Mouse (Mus musculus) MEL (cell line): ENCODE measurements at regions not wholly inside any gene's neighbourhood (a gene's known extent, or its start where the extent isn't known, plus 50 kb on each side); places are given as distances from the start of the nearest gene placed in this dataset.

Experiments
- DNase-seq: peaks from one replicate; pipeline ENCODE4 v3.0.0; 2011; ENCODE audit warnings: low read depth, low spot score
- H3K27ac ChIP-seq: 2 replicates; pipeline ENCODE4 v1.5.1; 2012; ENCODE audit warnings: low read depth, mild to moderate bottlenecking, control low read depth, low read length, moderate library complexity; ENCODE audit not compliant: control insufficient read depth
- H3K27me3 ChIP-seq, 2 experiments: fragments of 150-350 bp in 1 of 2; sonication (generic) in 1 of 2; 2 replicates each; pipeline ENCODE4 v1.6.1; 2012; ENCODE audit warnings: low read length in 2 of 2, mild to moderate bottlenecking in 2 of 2, improper control_type of control experiment in 1 of 2, moderate library complexity in 1 of 2; ENCODE audit not compliant: insufficient read depth in 2 of 2, control insufficient read depth in 1 of 2
- H3K36me3 ChIP-seq, 2 experiments: 2 replicates each; pipeline ENCODE4 v1.6.1; 2012 to 2014; ENCODE audit warnings: low read length in 2 of 2, improper control_type of control experiment in 1 of 2, inconsistent platforms in 1 of 2, mild to moderate bottlenecking in 1 of 2; ENCODE audit not compliant: insufficient read depth in 2 of 2, control insufficient read depth in 1 of 2
- H3K4me1 ChIP-seq, 2 experiments: fragments of 150-350 bp in 1 of 2; sonication (generic) in 1 of 2; 2 replicates each; pipeline ENCODE4 v1.6.1; 2012; ENCODE audit warnings: low read length in 2 of 2, improper control_type of control experiment in 1 of 2, mild to moderate bottlenecking in 1 of 2; ENCODE audit not compliant: insufficient read depth in 2 of 2, control insufficient read depth in 1 of 2
- H3K4me3 ChIP-seq, 2 experiments: fragments of 150-350 bp in 1 of 2; sonication (generic) in 1 of 2; 2 replicates each; pipeline ENCODE4 v1.5.1; 2012; ENCODE audit warnings: low read depth in 2 of 2, low read length in 2 of 2, mild to moderate bottlenecking in 2 of 2, moderate library complexity in 2 of 2, control low read depth in 1 of 2, improper control_type of control experiment in 1 of 2; ENCODE audit not compliant: control insufficient read depth in 1 of 2, insufficient read depth in 1 of 2
- H3K79me2 ChIP-seq: 2 replicates; pipeline ENCODE4 v1.6.1; 2012; ENCODE audit warnings: mild to moderate bottlenecking, low read length, moderate library complexity; ENCODE audit not compliant: control insufficient read depth, poor library complexity, insufficient read depth
- H3K9ac ChIP-seq: 2 replicates; pipeline ENCODE4 v1.6.1; 2012; ENCODE audit warnings: low read depth, mild to moderate bottlenecking, control low read depth, low read length, moderate library complexity; ENCODE audit not compliant: control insufficient read depth, poor library complexity, severe bottlenecking
- H3K9me3 ChIP-seq: fragments of 150-350 bp; sonication (generic); replicated peaks from 2 replicates; pipeline ENCODE4 v1.6.1; 2012; ENCODE audit warnings: mild to moderate bottlenecking, low read length, improper control_type of control experiment, moderate library complexity; ENCODE audit not compliant: insufficient read depth
- CTCF ChIP-seq, 3 experiments: IDR thresholded peaks in 2 of 3; conservative IDR thresholded peaks in 1 of 3; 2 replicates each; pipeline ENCODE4 v1.5.1; 2011 to 2012; ENCODE audit warnings: low read length in 3 of 3, low read depth in 2 of 3, mild to moderate bottlenecking in 2 of 3, improper control_type of control experiment in 1 of 3, inconsistent platforms in 1 of 3, mixed read lengths in 1 of 3, moderate library complexity in 1 of 3; ENCODE audit not compliant: control insufficient read depth in 1 of 3, insufficient read depth in 1 of 3, poor library complexity in 1 of 3, severe bottlenecking in 1 of 3
- E2F4 ChIP-seq: IDR thresholded peaks from 2 replicates; pipeline ENCODE4 v1.6.1; 2011; ENCODE audit warnings: low read depth, low read length, improper control_type of control experiment, borderline replicate concordance
- ELF1 ChIP-seq: IDR thresholded peaks from 2 replicates; pipeline ENCODE4 v1.6.1; 2014; ENCODE audit warnings: low read depth, mild to moderate bottlenecking, inconsistent platforms, low read length, improper control_type of control experiment, moderate library complexity
- ETS1 ChIP-seq: IDR thresholded peaks from 2 replicates; pipeline ENCODE4 v1.6.1; 2012; ENCODE audit warnings: low read depth, mild to moderate bottlenecking, inconsistent platforms, low read length, improper control_type of control experiment, moderate library complexity
- HCFC1 ChIP-seq: IDR thresholded peaks from 2 replicates; pipeline ENCODE4 v1.6.1; 2012; ENCODE audit warnings: low read depth, mild to moderate bottlenecking, inconsistent platforms, low read length, improper control_type of control experiment, moderate library complexity
- JUND ChIP-seq: IDR thresholded peaks from 2 replicates; pipeline ENCODE4 v1.6.1; 2011; ENCODE audit warnings: low read depth, mild to moderate bottlenecking, improper control_type of control experiment, low read length
- MAFK ChIP-seq: IDR thresholded peaks from 2 replicates; pipeline ENCODE4 v1.6.1; 2011; ENCODE audit warnings: low read depth, mild to moderate bottlenecking, low read length, improper control_type of control experiment, borderline replicate concordance
- MAZ ChIP-seq: IDR thresholded peaks from 2 replicates; pipeline ENCODE4 v1.6.1; 2012; ENCODE audit warnings: low read depth, mild to moderate bottlenecking, inconsistent platforms, low read length, improper control_type of control experiment
- MEF2A ChIP-seq: IDR thresholded peaks from 2 replicates; pipeline ENCODE4 v1.6.1; 2014; ENCODE audit warnings: low read depth, mild to moderate bottlenecking, inconsistent platforms, low read length, improper control_type of control experiment; ENCODE audit not compliant: poor library complexity, insufficient replicate concordance, severe bottlenecking; ENCODE audit errors: extremely low read depth
- MXI1 ChIP-seq: IDR thresholded peaks from 2 replicates; pipeline ENCODE4 v1.6.1; 2011; ENCODE audit warnings: mild to moderate bottlenecking, low read depth, low read length, improper control_type of control experiment
- MYB ChIP-seq: IDR thresholded peaks from 2 replicates; pipeline ENCODE4 v1.6.1; 2011; ENCODE audit warnings: mild to moderate bottlenecking, low read depth, low read length, improper control_type of control experiment
- MYC ChIP-seq: IDR thresholded peaks from 2 replicates; pipeline ENCODE4 v1.6.1; 2011; ENCODE audit warnings: low read depth, mild to moderate bottlenecking, low read length, improper control_type of control experiment, moderate library complexity
- NRF1 ChIP-seq: IDR thresholded peaks from 2 replicates; pipeline ENCODE4 v1.6.1; 2014; ENCODE audit warnings: low read depth, mild to moderate bottlenecking, inconsistent platforms, low read length, improper control_type of control experiment, moderate library complexity; ENCODE audit not compliant: poor library complexity, insufficient read depth, severe bottlenecking
- POLR2A ChIP-seq, 2 experiments: IDR thresholded peaks; 2 replicates each; pipeline ENCODE4 v1.6.1; 2011 to 2012; ENCODE audit warnings: low read length in 2 of 2, mild to moderate bottlenecking in 2 of 2, control low read depth in 1 of 2, improper control_type of control experiment in 1 of 2, low read depth in 1 of 2, moderate library complexity in 1 of 2; ENCODE audit not compliant: control insufficient read depth in 1 of 2, insufficient read depth in 1 of 2, poor library complexity in 1 of 2
- POLR2AphosphoS2 ChIP-seq: IDR thresholded peaks from 2 replicates; pipeline ENCODE4 v1.6.1; 2011; ENCODE audit warnings: low read length, improper control_type of control experiment
- RAD21 ChIP-seq: IDR thresholded peaks from 2 replicates; pipeline ENCODE4 v1.6.1; 2011; ENCODE audit warnings: mild to moderate bottlenecking, low read depth, low read length, improper control_type of control experiment
- RCOR1 ChIP-seq: IDR thresholded peaks from 2 replicates; pipeline ENCODE4 v1.6.1; 2012; ENCODE audit warnings: low read depth, mild to moderate bottlenecking, inconsistent platforms, low read length, improper control_type of control experiment
- SIN3A ChIP-seq: IDR thresholded peaks from 2 replicates; pipeline ENCODE4 v1.6.1; 2012; ENCODE audit warnings: low read length, improper control_type of control experiment, inconsistent platforms
- TAL1 ChIP-seq: IDR thresholded peaks from 2 replicates; pipeline ENCODE4 v1.6.1; 2012; ENCODE audit warnings: mild to moderate bottlenecking, inconsistent platforms, low read length, moderate library complexity, mixed read lengths
- TBP ChIP-seq: IDR thresholded peaks from 2 replicates; pipeline ENCODE4 v1.8.0; 2011; ENCODE audit warnings: low read depth, low read length, improper control_type of control experiment
- TCF12 ChIP-seq: IDR thresholded peaks from 2 replicates; pipeline ENCODE4 v1.6.1; 2014; ENCODE audit warnings: low read depth, mild to moderate bottlenecking, inconsistent platforms, low read length, improper control_type of control experiment, moderate library complexity
- UBTF ChIP-seq: IDR thresholded peaks from 2 replicates; pipeline ENCODE4 v1.6.1; 2012; ENCODE audit warnings: low read depth, mild to moderate bottlenecking, inconsistent platforms, low read length, improper control_type of control experiment, moderate library complexity, borderline replicate concordance; ENCODE audit not compliant: insufficient read depth
- USF1 ChIP-seq: IDR thresholded peaks from 2 replicates; pipeline ENCODE4 v1.6.1; 2014; ENCODE audit warnings: low read depth, mild to moderate bottlenecking, inconsistent platforms, low read length, improper control_type of control experiment, moderate library complexity
- ZC3H11A ChIP-seq: IDR thresholded peaks from 2 replicates; pipeline ENCODE4 v1.6.1; 2012; ENCODE audit warnings: low read depth, mild to moderate bottlenecking, inconsistent platforms, low read length, improper control_type of control experiment

- TF ChIP-seq ZC3H11A: no peak
- TF ChIP-seq SIN3A: no peak
- no peak for TF ChIP-seq TAL1
- no peak for TF ChIP-seq UBTF
- TF ChIP-seq POLR2A (IDR thresholded peaks at IDR 0.05; ENCODE audit: control insufficient read depth in 1 of 2, insufficient read depth in 1 of 2, low read depth in 1 of 2, low read length in 2 of 2, poor library complexity in 1 of 2): no peak
- TF ChIP-seq ELF1: no peak
- TF ChIP-seq JUND: no peak
- TF ChIP-seq CTCF (IDR thresholded peaks at IDR 0.05 in 2 of 3, conservative IDR thresholded peaks at IDR 0.05 in 1 of 3; ENCODE audit: control insufficient read depth in 1 of 3, insufficient read depth in 1 of 3, low read depth in 2 of 3, low read length in 3 of 3, poor library complexity in 1 of 3, severe bottlenecking in 1 of 3): no peak
- no peak for TF ChIP-seq RCOR1
- no peak for TF ChIP-seq MAZ
- TF ChIP-seq HCFC1: no peak
- TF ChIP-seq MYC: no peak
- no peak for TF ChIP-seq MYB
- no peak for TF ChIP-seq NRF1
- no peak for TF ChIP-seq USF1
- TF ChIP-seq ETS1: no peak
- Histone ChIP-seq H3K4me1 (peaks cover 0 to 14% of the 10 kb centered on the region in 2 experiments; a peak in 1 of 4 replicates), H3K27me3 (no peaks in the 10 kb centered on the region), H3K4me3 (no peak overlapping the region), H3K9me3 (no peaks in the 10 kb centered on the region), H3K79me2 (no peaks in the 10 kb centered on the region), H3K27ac (no peak overlapping the region), H3K36me3 (no peaks in the 10 kb centered on the region; a peak in 1 of 4 replicates), H3K9ac (no peak overlapping the region)
- DNase-seq: no peak
Observed at GRCm38 (mm10) chr19:6671696-6672095, 128.9 kb upstream of the Slc22a12 start.

GRCm38 (mm10) chr19:6669881-6670280 is 127.0 kb upstream of the Slc22a12 start:
- TF ChIP-seq POLR2AphosphoS2 (no peak), MXI1 (no peak), ELF1 (no peak), MAZ (no peak), POLR2A (IDR thresholded peaks at IDR 0.05; ENCODE audit: control insufficient read depth in 1 of 2, insufficient read depth in 1 of 2, low read depth in 1 of 2, low read length in 2 of 2, poor library complexity in 1 of 2) (no peak), TBP (no peak), UBTF (no peak), TCF12 (no peak), RCOR1 (no peak), E2F4 (no peak), MYB (no peak), MEF2A (no peak), MAFK (no peak), NRF1 (no peak), RAD21 (no peak)
- H3K4me3 ChIP-seq: no peak overlapping the region
- no peaks in the 10 kb centered on the region for H3K79me2 ChIP-seq
- H3K27me3 ChIP-seq: no peaks in the 10 kb centered on the region
- peaks cover 7 to 24% of the 10 kb centered on the region in 2 experiments for H3K4me1 ChIP-seq
- H3K27ac ChIP-seq: no peak overlapping the region
- no peaks in the 10 kb centered on the region for H3K9me3 ChIP-seq
- H3K9ac ChIP-seq: no peak overlapping the region
- DNase-seq: no peak
- peaks cover 0 to 8% of the 10 kb centered on the region in 2 experiments; a peak in 2 of 4 replicates for H3K36me3 ChIP-seq
